Mouse (Mus musculus): Measurements from ENCODE around the gene D6Ertd527e. TPM values are rescaled to one million over a fixed set of nuclear protein-coding genes. Genes with fewer than 3 reads are reported as not detected.
"Not testable (repeated sequence)": the region's sequence is repeated elsewhere in the genome, so short reads cannot be mapped to it uniquely, and the experiment has no call there.

The D6Ertd527e gene
- polyA plus RNA-seq (2017; shearing (Covaris generic)), result under 1 TPM in 2 of 3 experiments, not detected in 1; 0.20 to 0.80 TPM

DNA sequence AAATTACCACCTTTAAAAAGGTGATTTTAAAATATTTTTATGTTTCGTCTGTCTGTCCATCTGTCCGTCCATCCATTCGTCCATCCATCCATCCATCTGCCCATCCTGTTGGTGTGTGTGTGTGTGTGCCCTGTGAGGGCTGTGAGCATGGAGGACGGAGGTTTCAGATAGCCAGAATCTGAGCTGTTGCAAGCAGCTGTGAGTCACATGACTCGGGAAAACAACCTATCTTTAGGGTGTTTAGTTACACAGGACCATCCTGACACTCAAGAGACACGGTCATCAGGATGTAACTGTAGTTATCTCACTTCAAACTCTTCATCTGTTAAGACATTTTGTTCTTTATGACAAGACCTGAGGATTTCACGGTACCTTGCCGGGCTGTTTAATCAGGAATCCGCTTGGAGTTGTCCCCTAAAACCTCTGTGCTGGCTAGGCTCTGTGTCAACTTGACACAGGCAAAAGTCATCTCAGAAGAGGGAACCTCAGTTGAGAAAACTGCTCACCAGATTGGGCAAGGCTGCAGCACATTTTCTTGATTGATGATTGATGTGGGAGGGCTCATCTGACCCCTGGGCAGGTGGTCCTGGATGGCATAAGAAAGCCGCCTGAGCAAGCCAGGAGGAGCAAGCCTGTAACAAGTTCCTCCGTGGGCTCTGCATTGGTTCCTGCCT is at the start of gene D6Ertd527e:
TSS of gene D6Ertd527e (plus strand) at position 624 of the 674 bp plus-strand sequence.
- ATAC-seq, result no peak

DNA sequence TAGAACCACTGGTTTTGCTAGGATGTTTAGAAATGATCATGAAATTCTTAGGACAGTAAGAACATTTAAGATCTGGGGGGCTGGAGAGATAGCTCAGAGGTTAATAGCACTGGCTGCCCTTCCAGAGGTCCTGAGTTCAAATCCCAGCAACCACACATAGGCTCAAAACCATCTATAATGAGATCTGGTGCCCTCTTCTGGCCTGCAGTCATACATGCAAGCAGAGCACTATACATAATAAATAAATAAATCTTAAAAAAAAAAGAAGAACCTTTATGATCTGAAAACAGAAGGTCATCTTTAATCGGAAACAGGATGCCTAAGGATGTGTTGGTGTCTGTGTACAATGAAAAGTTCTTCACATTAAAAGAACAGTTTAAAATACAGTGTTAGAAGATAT is 44.8 kb upstream of the D6Ertd527e start:
- ATAC-seq, result no peak

DNA sequence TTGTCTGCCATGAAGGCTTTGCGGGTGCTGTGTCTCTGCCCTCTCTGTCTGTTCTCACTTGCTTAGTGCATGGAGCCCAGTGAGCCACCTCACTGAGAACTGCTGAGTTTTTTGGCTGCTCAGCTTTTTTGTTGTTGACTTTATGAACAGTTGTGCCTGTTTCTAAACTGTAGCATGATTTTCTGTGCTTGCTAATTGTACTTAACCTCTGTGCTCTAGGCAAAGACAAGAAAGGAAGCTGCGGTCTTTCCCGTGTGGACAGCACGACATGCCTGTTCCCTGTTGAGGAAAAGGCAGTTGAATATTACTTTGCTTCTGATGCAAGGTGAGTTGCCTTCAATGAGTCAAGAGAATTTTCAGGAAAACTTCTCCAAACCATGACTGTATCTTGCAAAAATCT is 41.0 kb upstream of the D6Ertd527e start:
- ATAC-seq, result no peak

GRCm38 (mm10) chr6:87068209-87068608 is 36.3 kb upstream of the D6Ertd527e start:
- no peak for ATAC-seq

GRCm38 (mm10) chr6:87069195-87069900 is 35.2 kb upstream of the D6Ertd527e start:
- no peak for ATAC-seq

GRCm38 (mm10) chr6:87070641-87071040 is 33.9 kb upstream of the D6Ertd527e start:
- no peak for ATAC-seq

- ATAC-seq, result no peak
Measured at GRCm38 (mm10) chr6:87072759-87073158, 31.8 kb upstream of the D6Ertd527e start.

DNA sequence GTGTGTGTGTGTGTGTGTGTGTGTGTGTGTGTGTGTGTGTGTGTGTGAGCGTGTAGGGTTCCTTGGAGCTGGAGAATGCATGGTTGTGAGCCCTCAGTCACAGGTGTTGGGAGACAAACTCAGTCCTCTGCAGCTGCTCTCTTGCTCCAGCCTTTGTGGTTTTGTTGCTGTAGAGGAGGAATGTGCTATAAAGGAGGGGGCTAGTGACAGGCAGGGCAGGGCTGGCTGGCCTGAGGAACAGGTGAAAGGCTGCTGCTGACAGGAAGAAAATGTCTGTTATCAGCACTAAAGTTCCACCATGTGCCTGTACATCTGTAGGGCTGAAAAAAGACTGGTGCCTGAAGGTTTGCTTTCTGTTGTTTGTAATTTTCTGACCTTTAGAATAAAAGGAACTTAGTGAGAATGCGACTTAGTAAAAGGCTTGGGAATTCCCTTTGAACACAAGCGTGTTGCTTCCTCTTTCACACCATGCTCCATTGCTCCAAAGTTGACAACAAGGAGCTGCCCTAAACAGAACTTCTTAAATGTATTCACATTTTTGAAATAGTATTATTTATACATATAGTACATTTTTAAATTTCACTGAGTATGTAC is 29.4 kb upstream of the D6Ertd527e start:
- no peak for ATAC-seq

GRCm38 (mm10) chr6:87079457-87079856 is 25.1 kb upstream of the D6Ertd527e start:
- ATAC-seq, result no peak

DNA sequence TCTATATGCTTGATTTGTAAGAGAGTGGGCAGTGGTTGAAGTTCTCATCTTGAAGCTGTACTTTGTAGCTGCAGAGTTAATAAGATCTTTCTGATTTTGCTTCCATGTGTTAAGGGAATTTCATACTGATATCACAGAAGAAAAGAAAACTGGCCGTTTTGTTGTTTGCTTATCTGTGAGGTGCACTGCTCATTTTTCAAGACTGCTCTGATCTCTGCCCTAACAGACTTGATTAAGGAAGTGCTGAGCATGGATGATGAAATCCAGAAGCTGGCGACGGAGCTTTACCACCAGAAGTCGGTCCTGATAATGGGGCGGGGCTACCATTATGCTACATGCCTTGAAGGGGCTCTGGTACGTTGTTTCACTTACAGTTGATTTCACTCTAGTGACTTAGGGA is 19.5 kb upstream of the D6Ertd527e start:
- ATAC-seq, result no peak

- no peak for ATAC-seq
Measured at GRCm38 (mm10) chr6:87088356-87088755, 16.2 kb upstream of the D6Ertd527e start.

DNA sequence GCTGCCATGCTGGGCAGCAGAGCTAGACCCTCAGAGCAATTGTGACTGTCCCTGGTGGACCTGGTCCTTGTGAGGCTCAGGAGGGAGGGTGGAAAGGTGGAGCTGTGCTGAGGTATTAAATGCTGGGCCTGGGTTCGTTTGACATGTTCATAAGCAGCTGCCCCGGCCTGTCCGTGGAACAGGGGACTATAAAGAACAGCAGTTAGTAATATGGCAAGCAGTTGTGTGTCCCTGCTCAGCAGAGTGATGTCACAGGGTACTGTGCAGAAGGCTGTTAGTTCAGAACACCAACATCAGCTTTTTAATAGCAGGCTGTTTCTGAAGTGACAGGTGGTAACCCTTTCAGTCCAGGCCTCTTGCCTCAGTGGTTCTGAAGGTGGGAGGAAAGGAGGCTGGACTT is 13.7 kb upstream of the D6Ertd527e start:
- no peak for ATAC-seq

- no peak for ATAC-seq
Measured at GRCm38 (mm10) chr6:87092476-87092875, 12.1 kb upstream of the D6Ertd527e start.

- not testable (repeated sequence) for ATAC-seq
Measured at GRCm38 (mm10) chr6:87093631-87094030, 10.9 kb upstream of the D6Ertd527e start.

DNA sequence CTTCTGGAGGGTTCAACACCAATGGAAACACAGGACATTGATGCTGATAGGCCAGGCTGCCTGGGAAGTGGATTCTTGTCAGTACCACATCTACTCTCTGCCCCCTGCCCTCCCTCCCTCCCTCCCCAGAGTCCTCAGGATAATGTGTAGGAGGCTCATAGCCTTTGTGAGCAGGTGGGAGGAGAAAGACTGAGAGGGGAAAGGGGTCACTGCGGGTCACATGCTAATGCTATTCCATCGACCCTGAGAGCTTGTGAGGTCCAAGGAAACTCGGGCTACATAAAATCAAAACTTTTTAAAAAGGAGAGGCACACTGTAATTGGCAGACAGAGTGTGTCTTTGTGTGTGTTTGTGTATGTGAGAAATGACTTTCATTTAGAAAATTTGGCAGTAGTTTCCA is 5.3 kb upstream of the D6Ertd527e start:
- no peak for ATAC-seq

GRCm38 (mm10) chr6:87099671-87100296 is 4.8 kb upstream of the D6Ertd527e start:
- no peak for ATAC-seq

DNA sequence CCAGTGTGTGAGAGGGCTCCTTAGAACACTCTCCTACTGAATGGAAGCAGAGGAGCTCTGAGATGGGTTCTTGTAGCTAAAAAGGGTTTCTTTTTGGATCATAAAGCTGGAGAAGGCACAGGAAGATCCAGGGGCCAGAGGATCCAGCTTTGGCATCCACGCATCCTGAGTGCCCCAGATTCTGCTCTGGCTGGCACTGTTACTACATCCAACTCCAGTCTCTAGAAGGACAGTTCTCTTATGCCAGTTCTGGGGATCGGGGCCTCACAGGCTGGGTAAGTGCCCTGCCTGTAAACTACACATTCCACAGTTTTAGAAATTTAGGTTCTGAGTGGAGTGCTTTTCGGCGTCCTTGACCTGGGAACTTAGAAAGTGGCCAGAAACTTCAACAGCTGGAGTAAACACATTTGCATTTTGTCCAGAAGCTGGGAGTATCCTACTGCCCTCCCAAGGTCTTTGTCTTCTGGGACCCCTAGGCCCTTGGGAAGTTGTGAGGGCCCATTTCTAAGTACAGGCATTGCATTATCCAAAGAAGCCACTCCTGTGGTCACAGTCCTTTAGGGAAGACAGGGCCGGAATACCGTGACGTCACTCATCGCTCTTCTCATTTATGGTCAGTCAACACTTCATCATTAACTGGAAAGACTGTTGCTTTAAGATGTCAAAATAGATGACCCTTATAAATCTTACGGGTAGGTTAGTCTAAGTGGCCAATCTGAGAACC is 4.1 kb upstream of the D6Ertd527e start:
- no peak for ATAC-seq

- peak; percentile 60 for ATAC-seq
Measured at GRCm38 (mm10) chr6:87101281-87101954, 3.1 kb upstream of the D6Ertd527e start.

GRCm38 (mm10) chr6:87101955-87102353 is 2.6 kb upstream of the D6Ertd527e start:
- ATAC-seq, result no peak

GRCm38 (mm10) chr6:87102421-87102911 is 2.1 kb upstream of the D6Ertd527e start:
- no peak for ATAC-seq

- no peak for ATAC-seq
Measured at GRCm38 (mm10) chr6:87103314-87103713, 1.2 kb upstream of the D6Ertd527e start.

DNA sequence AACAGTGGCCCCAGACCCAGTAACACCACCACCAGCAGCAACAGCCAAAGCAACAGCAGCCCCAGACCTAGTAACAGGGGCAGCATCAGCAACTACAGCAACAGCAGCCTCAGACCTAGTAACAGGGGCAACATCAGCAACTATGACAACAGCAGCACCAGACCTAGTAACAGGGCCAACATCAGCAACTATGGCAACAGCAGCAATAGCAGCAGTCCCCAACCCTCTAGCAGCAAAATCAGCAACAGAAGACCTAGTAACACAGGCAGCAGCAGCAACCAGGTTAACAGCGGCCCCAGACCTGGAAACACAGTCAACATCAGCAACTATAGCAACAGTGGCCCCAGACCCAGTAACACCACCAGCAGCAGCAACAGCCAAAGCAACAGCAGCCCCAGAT is 6.9 kb downstream of the D6Ertd527e start:
- no peak for ATAC-seq
